Mouse (Mus musculus): ENCODE measurements at regions not wholly inside any gene's neighbourhood (a gene's known extent, or its start where the extent isn't known, plus 50 kb on each side); places are given as distances from the start of the nearest gene placed in this dataset.

- WGBS = 55% methylated on average over 12 of the region's 12 CpGs
These were observed 121.7 kb upstream of the Cmc1 start for GRCm38 (mm10) chr9:118271681-118272080.

GRCm38 (mm10) chr9:118272713-118273407, 122.9 kb upstream of the Cmc1 start:
- H3K4me3 ChIP-seq = no peak overlapping the region
- no peaks in the 10 kb centered on the region for H3K36me3 ChIP-seq (ENCODE audit: control insufficient read depth, insufficient read depth, low read length)
- no peak overlapping the region for H3K9ac ChIP-seq (ENCODE audit: low read depth, low read length)
- WGBS = 41% methylated on average over 11 of the region's 11 CpGs
- intact Hi-C loops (cut with DNase I) = no loop called here
- peaks cover 5% of the 10 kb centered on the region for H3K4me1 ChIP-seq (ENCODE audit: control insufficient read depth, insufficient read depth, low read length)
- H3K27me3 ChIP-seq (ENCODE audit: control insufficient read depth, insufficient read depth, low read length) = no peaks in the 10 kb centered on the region
- H3K27ac ChIP-seq = no peak overlapping the region
- peak; percentile 3 to 19 for DNase-seq
- TF ChIP-seq EP300 (IDR thresholded peaks at IDR 0.05; ENCODE audit: insufficient read depth, low read depth, low read length) = no peak
- TF ChIP-seq CTCF (IDR thresholded peaks at IDR 0.05) = no peak
- no peak for TF ChIP-seq POLR2A (IDR thresholded peaks at IDR 0.05; ENCODE audit: insufficient read depth, low read depth, low read length)
- H3K79me2 ChIP-seq (replicated peaks; ENCODE audit: control insufficient read depth, insufficient read depth, low read length) = no peaks in the 10 kb centered on the region

More at GRCm38 (mm10) chr9:118271681-118272080, 121.7 kb upstream of the Cmc1 start:
- DNase-seq = no peak
- H3K79me2 ChIP-seq (replicated peaks; ENCODE audit: control insufficient read depth, insufficient read depth, low read length) = no peaks in the 10 kb centered on the region
- no peak overlapping the region for H3K9ac ChIP-seq (ENCODE audit: low read depth, low read length)
- TF ChIP-seq POLR2A (IDR thresholded peaks at IDR 0.05; ENCODE audit: insufficient read depth, low read depth, low read length) (no peak), EP300 (IDR thresholded peaks at IDR 0.05; ENCODE audit: insufficient read depth, low read depth, low read length) (no peak), CTCF (IDR thresholded peaks at IDR 0.05) (no peak)
- H3K36me3 ChIP-seq (ENCODE audit: control insufficient read depth, insufficient read depth, low read length) = no peaks in the 10 kb centered on the region
- H3K4me1 ChIP-seq (ENCODE audit: control insufficient read depth, insufficient read depth, low read length) = peaks cover 5% of the 10 kb centered on the region
- intact Hi-C loops (cut with DNase I) = no loop called here
- no peak overlapping the region for H3K4me3 ChIP-seq
- H3K27ac ChIP-seq = no peak overlapping the region
- H3K27me3 ChIP-seq (ENCODE audit: control insufficient read depth, insufficient read depth, low read length) = no peaks in the 10 kb centered on the region

GRCm38 (mm10) chr9:118285481-118285880, 135.5 kb upstream of the Cmc1 start:
- DNase-seq = no peak
- intact Hi-C loops (cut with DNase I) = no loop called here

GRCm38 (mm10) chr9:118287606-118288005, 137.6 kb upstream of the Cmc1 start:
- no peaks in the 10 kb centered on the region for H3K36me3 ChIP-seq (ENCODE audit: control insufficient read depth, insufficient read depth, low read length)
- TF ChIP-seq CTCF (IDR thresholded peaks at IDR 0.05) (no peak), EP300 (IDR thresholded peaks at IDR 0.05; ENCODE audit: insufficient read depth, low read depth, low read length) (no peak), POLR2A (IDR thresholded peaks at IDR 0.05; ENCODE audit: insufficient read depth, low read depth, low read length) (no peak)
- H3K79me2 ChIP-seq (replicated peaks; ENCODE audit: control insufficient read depth, insufficient read depth, low read length) = no peaks in the 10 kb centered on the region
- no peak overlapping the region for H3K27ac ChIP-seq
- no peaks in the 10 kb centered on the region for H3K27me3 ChIP-seq (ENCODE audit: control insufficient read depth, insufficient read depth, low read length)
- H3K4me1 ChIP-seq (ENCODE audit: control insufficient read depth, insufficient read depth, low read length) = no peaks in the 10 kb centered on the region
- WGBS = 82% methylated on average over 9 of the region's 9 CpGs
- no peak for DNase-seq
- intact Hi-C loops (cut with DNase I) = no loop called here
- no peak overlapping the region for H3K4me3 ChIP-seq
- no peak overlapping the region for H3K9ac ChIP-seq (ENCODE audit: low read depth, low read length)

More at GRCm38 (mm10) chr9:118285481-118285880, 135.5 kb upstream of the Cmc1 start:
- 62% methylated on average over 3 of the region's 3 CpGs for WGBS
- H3K27ac ChIP-seq = no peak overlapping the region
- H3K79me2 ChIP-seq (replicated peaks; ENCODE audit: control insufficient read depth, insufficient read depth, low read length) = no peaks in the 10 kb centered on the region
- no peaks in the 10 kb centered on the region for H3K4me1 ChIP-seq (ENCODE audit: control insufficient read depth, insufficient read depth, low read length)
- H3K27me3 ChIP-seq (ENCODE audit: control insufficient read depth, insufficient read depth, low read length) = no peaks in the 10 kb centered on the region
- H3K4me3 ChIP-seq = no peak overlapping the region
- TF ChIP-seq POLR2A (IDR thresholded peaks at IDR 0.05; ENCODE audit: insufficient read depth, low read depth, low read length) (no peak), CTCF (IDR thresholded peaks at IDR 0.05) (no peak), EP300 (IDR thresholded peaks at IDR 0.05; ENCODE audit: insufficient read depth, low read depth, low read length) (no peak)
- no peak overlapping the region for H3K9ac ChIP-seq (ENCODE audit: low read depth, low read length)
- H3K36me3 ChIP-seq (ENCODE audit: control insufficient read depth, insufficient read depth, low read length) = no peaks in the 10 kb centered on the region

GRCm38 (mm10) chr9:118292836-118293235, 142.9 kb upstream of the Cmc1 start:
- TF ChIP-seq EP300 (IDR thresholded peaks at IDR 0.05; ENCODE audit: insufficient read depth, low read depth, low read length) (no peak), CTCF (IDR thresholded peaks at IDR 0.05) (no peak), POLR2A (IDR thresholded peaks at IDR 0.05; ENCODE audit: insufficient read depth, low read depth, low read length) (no peak)
- Histone ChIP-seq H3K4me3 (no peak overlapping the region), H3K79me2 (replicated peaks; ENCODE audit: control insufficient read depth, insufficient read depth, low read length) (no peaks in the 10 kb centered on the region), H3K9ac (ENCODE audit: low read depth, low read length) (no peak overlapping the region), H3K36me3 (ENCODE audit: control insufficient read depth, insufficient read depth, low read length) (no peaks in the 10 kb centered on the region), H3K27me3 (ENCODE audit: control insufficient read depth, insufficient read depth, low read length) (no peaks in the 10 kb centered on the region), H3K4me1 (ENCODE audit: control insufficient read depth, insufficient read depth, low read length) (no peaks in the 10 kb centered on the region), H3K27ac (no peak overlapping the region)
- intact Hi-C loops (cut with DNase I) = no loop called here
- no peak for DNase-seq
- WGBS = 88% methylated on average over 10 of the region's 10 CpGs

GRCm38 (mm10) chr9:118294011-118294410, 144.0 kb upstream of the Cmc1 start:
- no peak overlapping the region for H3K9ac ChIP-seq (ENCODE audit: low read depth, low read length)
- H3K27ac ChIP-seq = no peak overlapping the region
- H3K27me3 ChIP-seq (ENCODE audit: control insufficient read depth, insufficient read depth, low read length) = no peaks in the 10 kb centered on the region
- no peaks in the 10 kb centered on the region for H3K36me3 ChIP-seq (ENCODE audit: control insufficient read depth, insufficient read depth, low read length)
- no peak for TF ChIP-seq POLR2A (IDR thresholded peaks at IDR 0.05; ENCODE audit: insufficient read depth, low read depth, low read length)
- no peak for TF ChIP-seq CTCF (IDR thresholded peaks at IDR 0.05)
- TF ChIP-seq EP300 (IDR thresholded peaks at IDR 0.05; ENCODE audit: insufficient read depth, low read depth, low read length) = no peak
- no peak for DNase-seq
- H3K4me3 ChIP-seq = no peak overlapping the region
- 76% methylated on average over 8 of the region's 8 CpGs for WGBS
- no peaks in the 10 kb centered on the region for H3K79me2 ChIP-seq (replicated peaks; ENCODE audit: control insufficient read depth, insufficient read depth, low read length)
- no peaks in the 10 kb centered on the region for H3K4me1 ChIP-seq (ENCODE audit: control insufficient read depth, insufficient read depth, low read length)
- intact Hi-C loops (cut with DNase I) = no loop called here

All from heart, adult 2 months (tissue).